Mouse (Mus musculus) intestine, postnatal 0 days (tissue): ENCODE measurements around the gene Rufy4. TPM values are rescaled to one million over a fixed set of nuclear protein-coding genes. Genes with fewer than 3 reads are reported as not detected.

Experiments used
- ATAC-seq: fragments of 200-750 bp; cut with Nextera tagmentation; 2 replicates; pipeline ENCODE4 v1.8.0; 2017; ENCODE audit warnings: mild to moderate bottlenecking, moderate TSS enrichment, moderate library complexity
- H3K27ac ChIP-seq: fragments of 300-500 bp; sonication (generic); 2 replicates; pipeline ENCODE4 v1.5.1; 2014; ENCODE audit warnings: mild to moderate bottlenecking, low read depth, low read length, moderate library complexity
- H3K27me3 ChIP-seq: fragments of 300-500 bp; sonication (generic); replicated peaks from 2 replicates; pipeline ENCODE4 v1.6.1; 2014; ENCODE audit warnings: low read length, mixed read lengths; ENCODE audit not compliant: control insufficient read depth, insufficient read depth
- H3K36me3 ChIP-seq: fragments of 300-500 bp; sonication (generic); 2 replicates; pipeline ENCODE4 v1.6.1; 2014; ENCODE audit warnings: mild to moderate bottlenecking, moderate library complexity; ENCODE audit not compliant: control insufficient read depth, insufficient read depth
- H3K4me1 ChIP-seq: fragments of 300-500 bp; sonication (generic); replicated peaks from 2 replicates; pipeline ENCODE4 v1.6.1; 2014; ENCODE audit warnings: antibody characterized with exemption, low read length, mixed read lengths; ENCODE audit not compliant: control insufficient read depth, insufficient read depth
- H3K4me2 ChIP-seq: fragments of 300-500 bp; sonication (generic); replicated peaks from 2 replicates; pipeline ENCODE4 v1.6.1; 2014; ENCODE audit warnings: low read depth, mild to moderate bottlenecking, moderate library complexity
- H3K4me3 ChIP-seq: fragments of 300-500 bp; sonication (generic); 2 replicates; pipeline ENCODE4 v1.5.1; 2014; ENCODE audit warnings: low read depth, low read length
- H3K9ac ChIP-seq: fragments of 300-500 bp; sonication (generic); 2 replicates; pipeline ENCODE4 v1.6.1; 2014; ENCODE audit warnings: mild to moderate bottlenecking, low read depth, low read length
- H3K9me3 ChIP-seq: fragments of 300-500 bp; sonication (generic); 2 replicates; pipeline ENCODE4 v1.6.1; 2016; ENCODE audit warnings: mixed run types; ENCODE audit not compliant: control insufficient read depth
- CTCF ChIP-seq: sonication (generic); IDR thresholded peaks from 2 replicates; pipeline ENCODE4 v1.5.1; 2016; ENCODE audit warnings: low read depth, mild to moderate bottlenecking, control low read depth, antibody characterized with exemption, moderate library complexity
- WGBS: fragments of 180-500 bp; shearing (Covaris S2); extraction: QIAGEN DNeasy Blood & Tissue Kit; methylation state at CpG from one replicate; pipeline ENCODE4 v1.1.7; 2014; 5-methylcytosine and 5-hydroxymethylcytosine counted together
- polyA plus RNA-seq: library from polyadenylated mRNA; unstranded; fragments of >200 nt; fragmentation: Nextera tagmentation; extraction: Ambion mirVana; gene quantifications from 2 replicates; pipeline ENCODE4 v1.2.1, GENCODE M21; 2015

The Rufy4 gene
- polyA plus RNA-seq, 1 experiment from 2014 or later = not detected

DNA sequence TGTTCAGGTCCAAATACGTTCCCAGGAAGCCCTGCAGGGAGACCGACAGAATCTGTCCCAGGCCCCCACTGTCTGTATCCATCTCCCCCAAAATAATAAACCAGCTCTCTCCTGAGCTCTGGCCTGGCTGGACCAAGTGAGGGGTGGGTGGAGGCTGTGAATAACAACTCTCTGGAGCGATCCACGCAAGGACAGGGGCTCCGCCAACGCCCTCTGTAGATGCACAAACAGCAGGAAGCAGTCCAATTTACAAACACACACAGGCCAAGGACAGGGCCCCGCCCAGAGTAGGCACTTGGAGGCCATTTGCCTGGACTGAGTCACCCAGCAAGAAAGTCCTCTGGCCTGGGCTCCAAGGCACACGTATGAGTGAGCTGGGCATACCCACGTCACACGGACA, 33.1 kb upstream of the Rufy4 start:
- no peak overlapping the region for H3K9ac ChIP-seq
- ATAC-seq = 0 out of 2 replicates have a peak, but pooled peaks have one; percentile 10
- H3K36me3 ChIP-seq = no peaks in the 10 kb centered on the region
- H3K27me3 ChIP-seq = peaks cover 14% of the 10 kb centered on the region
- 57% methylated on average over 10 of the region's 10 CpGs for WGBS
- H3K4me3 ChIP-seq = no peak overlapping the region
- H3K4me2 ChIP-seq = no peak overlapping the region
- H3K4me1 ChIP-seq = no peaks in the 10 kb centered on the region
- no peaks in the 10 kb centered on the region for H3K9me3 ChIP-seq
- H3K27ac ChIP-seq = no peak overlapping the region
- no peak for TF ChIP-seq CTCF

DNA sequence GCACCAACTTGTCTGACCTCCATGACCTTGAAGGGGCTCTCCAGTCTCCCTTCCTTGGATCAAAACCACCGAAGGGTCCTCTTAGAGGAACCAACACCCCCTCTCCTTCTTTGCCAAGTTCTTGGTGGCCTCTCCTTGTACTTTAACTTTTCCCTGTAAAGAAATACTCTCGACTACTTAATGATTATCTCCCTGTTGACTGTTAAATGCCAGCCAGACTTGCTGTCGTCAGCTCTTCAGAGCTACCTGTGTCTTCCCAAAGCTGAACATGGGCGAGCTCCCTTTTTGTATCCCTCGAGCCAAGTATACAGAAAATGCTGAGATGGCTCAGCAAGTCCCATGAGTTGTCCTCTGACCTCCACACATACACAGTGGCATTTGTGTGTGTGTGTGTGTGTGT, 31.9 kb upstream of the Rufy4 start:
- TF ChIP-seq CTCF = no peak
- Histone ChIP-seq H3K9ac (no peak overlapping the region), H3K36me3 (no peaks in the 10 kb centered on the region), H3K9me3 (no peaks in the 10 kb centered on the region), H3K27me3 (peaks cover 24% of the 10 kb centered on the region), H3K4me2 (no peak overlapping the region), H3K27ac (no peak overlapping the region), H3K4me3 (no peak overlapping the region), H3K4me1 (peaks cover under 1% of the 10 kb centered on the region; the same call in 1 of the 2 replicates)
- no peak for ATAC-seq
- 74% methylated on average over 5 of the region's 5 CpGs for WGBS

DNA sequence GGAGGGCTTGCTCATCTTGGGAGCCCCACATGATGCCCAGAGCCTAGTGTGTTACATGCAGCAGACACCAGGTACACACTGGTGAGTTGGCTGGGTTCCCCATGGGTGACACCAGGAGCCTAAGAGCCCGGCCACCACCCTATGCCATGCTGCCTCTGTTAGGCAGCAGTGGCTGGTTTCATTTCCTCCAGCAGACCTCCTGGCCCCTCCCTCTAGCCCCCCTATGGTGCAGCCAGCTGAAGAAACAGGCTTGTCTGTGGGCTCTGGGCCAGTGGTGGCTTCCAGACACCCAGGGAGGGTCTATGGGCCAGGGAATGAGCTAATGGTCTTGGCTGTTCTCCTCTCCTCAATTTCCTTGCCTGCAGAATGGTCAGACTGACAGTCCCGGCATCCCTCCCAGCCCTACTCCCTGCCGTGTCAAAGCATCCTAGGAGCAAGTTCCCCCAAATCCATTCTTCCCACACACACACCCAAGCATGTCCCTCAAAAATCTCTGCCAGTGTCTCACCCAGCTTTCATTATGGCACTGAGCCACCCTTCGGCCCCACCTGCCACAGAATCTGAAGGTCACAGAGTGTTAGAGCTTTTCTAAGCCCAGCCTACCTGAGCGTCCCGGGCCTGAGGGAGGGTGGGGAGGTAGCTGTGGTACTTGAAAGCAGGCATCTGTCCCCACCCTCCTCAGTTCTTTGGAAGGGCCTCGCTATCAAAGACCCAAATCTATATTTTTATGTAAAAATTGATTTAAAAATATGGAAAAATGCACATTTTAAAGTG, 30.7 kb upstream of the Rufy4 start:
- H3K4me1 ChIP-seq = peaks cover 7% of the 10 kb centered on the region; the same call in 1 of the 2 replicates
- 46% methylated on average over 7 of the region's 7 CpGs for WGBS
- no peak for ATAC-seq

GRCm38 (mm10) chr1:74095296-74095695, 30.0 kb upstream of the Rufy4 start:
- ATAC-seq = no peak
- H3K36me3 ChIP-seq = no peaks in the 10 kb centered on the region
- no peaks in the 10 kb centered on the region for H3K9me3 ChIP-seq
- peaks cover 7% of the 10 kb centered on the region; the same call in 1 of the 2 replicates for H3K4me1 ChIP-seq
- H3K9ac ChIP-seq = no peak overlapping the region
- no peak overlapping the region for H3K27ac ChIP-seq
- no peak overlapping the region for H3K4me2 ChIP-seq
- H3K27me3 ChIP-seq = peaks cover 42% of the 10 kb centered on the region
- no peak for TF ChIP-seq CTCF
- WGBS = 46% methylated on average over 6 of the region's 6 CpGs
- no peak overlapping the region for H3K4me3 ChIP-seq

More for the DNA sequence above, 30.7 kb upstream of the Rufy4 start:
- Histone ChIP-seq H3K27ac (no peak overlapping the region), H3K9ac (no peak overlapping the region), H3K4me2 (no peak overlapping the region), H3K27me3 (peaks cover 37% of the 10 kb centered on the region), H3K4me3 (no peak overlapping the region), H3K36me3 (no peaks in the 10 kb centered on the region), H3K9me3 (no peaks in the 10 kb centered on the region)
- TF ChIP-seq CTCF = no peak

DNA sequence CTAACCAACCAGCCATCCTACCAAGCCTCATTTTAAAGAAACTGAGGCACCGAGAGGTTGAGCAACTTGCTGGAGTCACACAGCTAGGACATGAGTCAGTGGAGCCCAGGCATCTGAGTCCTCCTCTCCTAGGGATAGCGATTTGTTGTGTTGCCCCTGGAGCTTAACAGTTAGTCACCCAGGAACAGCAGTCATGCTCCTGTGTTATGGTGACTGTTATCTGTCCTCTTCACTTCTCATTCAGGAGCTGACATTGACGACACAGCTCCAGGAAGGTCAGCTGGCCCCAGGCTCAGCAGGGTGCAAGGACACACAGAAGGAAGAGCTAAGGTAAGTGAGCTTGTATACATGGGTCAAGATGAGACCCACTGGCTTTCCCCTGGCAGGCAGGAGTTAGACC, 29.6 kb upstream of the Rufy4 start:
- no peak for ATAC-seq
- no peaks in the 10 kb centered on the region for H3K36me3 ChIP-seq
- TF ChIP-seq CTCF = no peak
- H3K4me3 ChIP-seq = no peak overlapping the region
- H3K9me3 ChIP-seq = no peaks in the 10 kb centered on the region
- H3K4me1 ChIP-seq = peaks cover 7% of the 10 kb centered on the region; the same call in 1 of the 2 replicates
- no peak overlapping the region for H3K9ac ChIP-seq
- H3K4me2 ChIP-seq = no peak overlapping the region
- WGBS = 56% methylated on average over 3 of the region's 3 CpGs
- H3K27me3 ChIP-seq = peaks cover 47% of the 10 kb centered on the region
- no peak overlapping the region for H3K27ac ChIP-seq

- Histone ChIP-seq H3K4me1 (peaks cover 7% of the 10 kb centered on the region; the same call in 1 of the 2 replicates), H3K27ac (no peak overlapping the region), H3K36me3 (no peaks in the 10 kb centered on the region), H3K4me3 (peak overlapping the region; percentile 42), H3K9ac (peak overlapping the region; percentile 26; the same call in 1 of the 2 replicates), H3K27me3 (peaks cover 50% of the 10 kb centered on the region), H3K9me3 (no peaks in the 10 kb centered on the region), H3K4me2 (peak overlapping the region; percentile 74)
- peak; percentile 22; the same call in 1 of the 2 replicates for ATAC-seq
- TF ChIP-seq CTCF = peak; percentile 57
- under 1% methylated on average over 58 of the region's 58 CpGs for WGBS
Observed at GRCm38 (mm10) chr1:74098004-74099000, 27.0 kb upstream of the Rufy4 start.
